Mouse (Mus musculus): ENCODE measurements around the gene Cenpc1.

Gene Cenpc1

DNA sequence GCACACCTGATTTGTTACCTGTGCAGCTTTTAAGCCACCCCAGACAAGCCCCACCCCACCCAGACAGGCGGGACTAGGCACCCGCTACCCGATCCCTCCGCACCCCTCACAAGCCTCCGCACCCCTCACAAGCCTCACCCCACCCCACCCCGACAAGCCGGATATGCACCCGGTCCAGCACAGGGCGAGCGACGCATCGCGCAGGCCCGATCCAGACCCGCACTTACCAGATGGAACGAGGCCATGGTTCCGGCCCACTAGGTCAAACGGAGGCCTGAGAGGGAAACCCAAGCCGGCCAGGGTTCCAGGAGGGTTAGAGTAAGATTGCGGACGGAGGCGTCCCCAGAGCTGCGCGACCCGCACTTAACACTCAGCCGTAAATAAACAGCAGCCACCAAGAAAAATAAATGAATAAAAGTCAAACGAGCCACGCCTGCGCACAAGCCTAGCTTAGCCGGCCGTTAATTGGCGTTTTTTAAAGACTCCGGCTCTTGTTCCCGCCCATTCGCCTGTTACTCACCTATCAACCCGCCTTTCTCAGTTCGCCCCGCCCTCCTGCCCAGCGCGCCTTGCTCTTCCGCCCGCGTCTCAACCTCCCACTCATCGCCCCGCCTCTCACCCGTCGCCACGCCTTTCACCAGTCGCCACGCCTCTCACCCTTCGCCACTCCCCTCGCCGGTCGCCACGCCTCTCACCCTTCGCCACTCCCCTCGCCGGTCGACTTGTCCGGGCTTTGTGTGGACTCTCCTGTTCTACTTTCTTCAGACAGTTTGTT, at the start of gene Cenpc1:
Gene Cenpc1, minus strand, starts transcription at position 483 of the 775 bp plus-strand sequence.
- DNase-seq: peak; percentile 99

DNA sequence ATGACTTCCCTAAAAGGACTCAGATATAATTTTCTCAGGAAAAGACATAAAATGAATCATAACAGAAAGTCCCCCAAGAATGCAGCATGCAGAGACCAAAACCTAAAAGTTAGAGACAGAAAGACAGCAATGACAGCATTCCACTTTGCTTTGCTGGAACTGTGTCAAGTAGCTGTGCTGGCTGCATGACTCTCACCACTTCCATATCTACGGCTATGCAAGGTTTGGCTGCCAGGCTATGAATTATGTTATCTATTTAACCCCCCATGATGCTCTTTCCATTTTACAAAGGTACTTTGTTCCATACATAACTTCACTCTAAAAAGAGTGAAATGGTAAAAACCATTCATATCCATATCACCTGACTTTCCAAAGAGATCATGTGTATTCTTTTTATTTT, 48.6 kb upstream of the Cenpc1 start:
- DNase-seq: no peak

DNA sequence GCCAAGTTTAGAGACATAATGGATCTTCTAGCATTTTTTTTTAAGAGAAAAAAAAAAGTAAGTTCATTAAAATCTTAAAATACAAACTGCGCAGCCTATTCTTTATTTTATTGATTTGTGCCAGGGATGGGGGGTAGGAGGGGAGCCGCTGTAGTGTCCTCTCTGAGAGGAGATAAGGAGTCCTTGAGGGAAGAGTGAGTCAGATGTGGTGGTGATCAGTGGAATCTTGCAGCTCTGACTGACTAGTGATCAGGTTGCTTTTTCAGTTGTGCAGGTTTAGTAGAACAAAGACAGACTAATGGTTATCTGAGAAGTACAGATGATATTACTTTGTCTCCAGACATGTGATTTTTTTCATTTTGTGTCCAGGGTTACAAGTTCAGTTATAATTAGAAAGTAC, 47.7 kb upstream of the Cenpc1 start:
- no peak for DNase-seq

DNA sequence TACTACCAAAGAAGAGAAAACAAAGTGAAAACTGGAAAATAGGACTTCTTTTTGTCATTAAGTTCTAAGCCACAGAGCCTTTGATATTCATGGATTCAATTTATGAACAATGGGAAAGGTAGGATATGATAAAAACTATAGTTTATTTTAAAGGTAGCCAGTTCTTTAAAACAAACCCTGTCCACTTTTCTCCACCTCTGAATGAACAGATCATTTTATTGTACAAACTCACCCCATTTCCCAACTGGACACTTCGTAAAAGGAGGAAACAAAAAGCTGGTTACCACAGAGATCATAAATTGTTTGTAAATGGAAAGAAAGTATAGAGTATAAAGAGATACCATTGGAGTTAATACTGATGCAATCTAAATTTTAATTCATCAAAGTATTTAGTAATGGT, 45.7 kb upstream of the Cenpc1 start:
- DNase-seq: no peak

DNA sequence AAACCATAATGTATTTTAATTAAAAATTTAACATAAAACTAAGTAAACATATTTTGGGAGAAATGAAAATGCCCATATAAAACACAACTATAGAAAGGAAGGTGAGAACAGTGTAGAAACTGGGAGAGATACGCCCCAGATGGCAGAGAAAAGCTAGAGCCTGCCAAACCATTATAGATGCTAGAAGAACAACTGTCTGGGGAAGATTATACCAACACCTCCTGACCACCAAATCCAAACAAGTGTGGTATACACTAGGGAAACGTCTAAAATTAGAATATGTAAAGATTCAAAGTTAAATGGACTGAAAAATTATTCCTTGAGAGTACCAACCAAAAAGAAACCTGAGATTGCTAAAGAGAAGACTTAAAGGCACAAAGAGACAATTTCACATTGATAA, 41.2 kb upstream of the Cenpc1 start:
- no peak for DNase-seq

DNA sequence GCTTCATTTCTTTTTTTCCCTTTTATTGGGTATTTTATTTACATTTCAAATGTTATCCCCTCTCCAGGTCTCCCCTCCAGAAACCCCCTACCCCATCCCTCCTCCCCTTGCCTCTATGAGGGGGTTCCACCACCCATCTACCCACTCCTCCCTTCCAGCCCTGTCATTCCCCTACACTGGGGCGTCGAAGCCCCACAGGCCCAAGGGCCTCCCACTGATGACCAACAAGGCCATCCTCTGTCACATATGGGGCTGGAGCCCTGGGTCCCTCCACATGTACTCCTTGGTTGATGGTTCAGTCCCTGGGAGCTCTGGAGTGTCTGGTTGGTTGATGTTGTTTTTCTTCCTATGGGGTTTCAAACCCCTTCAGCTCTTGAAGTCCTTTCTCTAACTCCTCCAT, 36.8 kb upstream of the Cenpc1 start:
- DNase-seq: no peak

DNA sequence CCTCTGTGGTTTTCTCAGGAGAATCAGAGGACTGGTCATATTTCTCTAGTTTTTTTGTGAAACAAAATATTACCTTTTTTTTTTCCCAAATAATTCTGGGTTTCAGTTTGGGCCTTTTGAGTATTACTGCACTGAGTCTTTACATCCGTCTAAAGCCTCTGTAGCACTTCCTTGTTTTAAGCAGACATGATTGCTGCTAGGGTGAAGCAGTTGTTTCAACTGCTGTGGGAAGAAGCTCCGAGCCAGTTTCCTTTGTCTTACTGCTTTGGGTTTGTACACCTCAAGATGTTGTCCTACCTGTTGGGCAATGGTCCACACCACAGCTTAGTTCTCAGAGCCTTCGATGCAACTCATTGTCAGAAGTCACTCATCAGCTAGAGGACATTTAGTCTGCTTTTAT, 35.2 kb upstream of the Cenpc1 start:
- no peak for DNase-seq

DNA sequence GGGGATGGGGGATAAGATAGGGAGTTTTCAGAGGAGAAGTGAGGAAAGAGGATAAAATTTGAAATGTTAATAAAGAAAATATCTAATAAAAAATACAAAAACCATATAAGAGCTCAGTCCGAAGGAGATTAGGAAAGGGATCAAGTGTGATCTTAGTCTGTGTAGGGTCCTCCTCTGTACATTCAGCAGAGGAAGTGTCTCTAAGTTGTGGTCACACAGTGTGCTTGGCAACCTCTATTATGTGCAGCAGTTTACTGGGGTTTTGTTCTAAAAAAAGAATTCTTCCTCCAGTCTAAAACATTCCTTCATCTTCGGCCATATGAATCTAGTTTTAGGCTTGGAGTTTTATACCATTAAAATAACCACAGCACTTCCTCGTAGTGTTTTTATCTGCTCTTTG, 33.6 kb upstream of the Cenpc1 start:
- no peak for DNase-seq

DNA sequence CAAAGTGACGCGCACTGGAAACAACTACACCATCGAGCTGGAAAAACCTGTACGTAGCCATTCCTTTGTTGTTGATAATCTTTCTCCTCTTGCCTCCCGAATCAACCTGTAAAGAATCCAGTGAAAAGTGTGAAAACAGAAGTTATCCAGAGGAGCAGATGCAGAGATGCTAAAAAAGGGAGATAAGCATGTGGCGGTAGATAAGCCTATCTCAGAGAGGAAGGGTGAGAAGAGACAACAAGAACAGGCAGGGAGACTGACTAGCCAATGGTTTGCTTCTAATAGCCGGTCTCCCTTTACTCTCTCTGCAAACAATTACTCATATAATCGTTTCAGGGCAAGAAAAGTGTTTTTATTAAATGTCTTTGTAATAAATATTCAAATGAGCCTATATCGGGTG, 29.4 kb upstream of the Cenpc1 start:
- DNase-seq: no peak

DNA sequence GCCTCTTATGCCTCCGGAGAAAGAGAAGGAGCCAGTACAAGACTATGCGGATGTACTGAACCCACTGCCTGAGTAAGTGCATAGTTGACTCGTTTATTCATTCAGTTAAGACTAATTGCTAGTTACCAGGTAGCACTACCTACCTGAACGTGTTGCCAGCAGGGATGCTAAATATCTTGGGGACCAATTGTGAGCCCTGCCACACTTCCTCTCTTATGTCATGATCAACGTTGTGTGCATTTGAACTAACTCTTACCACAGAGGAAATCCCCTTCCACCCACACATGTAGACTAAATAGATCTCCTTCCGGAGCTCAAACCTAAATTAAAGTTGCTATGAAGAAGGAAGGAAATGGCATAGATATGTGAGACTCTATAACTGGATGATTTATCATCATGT, 21.4 kb upstream of the Cenpc1 start:
- no peak for DNase-seq

DNA sequence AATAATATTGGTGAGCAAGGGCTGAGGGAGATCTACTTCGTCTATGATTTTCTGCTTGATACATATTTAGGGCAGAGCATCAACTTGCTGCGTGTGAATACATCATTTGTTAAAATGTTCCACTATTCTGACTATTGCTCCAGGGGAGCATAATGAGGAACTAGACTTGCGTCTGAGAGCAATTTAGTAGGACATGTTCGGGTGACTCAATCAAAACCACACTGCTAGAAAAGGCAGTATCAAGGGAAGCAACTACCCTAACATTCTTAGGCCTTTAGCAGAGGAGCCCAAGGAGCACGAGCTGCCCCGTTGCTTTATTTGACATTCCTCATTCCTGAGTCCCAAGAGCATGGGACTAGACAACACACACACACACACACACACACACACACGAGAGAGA, 19.6 kb upstream of the Cenpc1 start:
- DNase-seq: no peak

DNA sequence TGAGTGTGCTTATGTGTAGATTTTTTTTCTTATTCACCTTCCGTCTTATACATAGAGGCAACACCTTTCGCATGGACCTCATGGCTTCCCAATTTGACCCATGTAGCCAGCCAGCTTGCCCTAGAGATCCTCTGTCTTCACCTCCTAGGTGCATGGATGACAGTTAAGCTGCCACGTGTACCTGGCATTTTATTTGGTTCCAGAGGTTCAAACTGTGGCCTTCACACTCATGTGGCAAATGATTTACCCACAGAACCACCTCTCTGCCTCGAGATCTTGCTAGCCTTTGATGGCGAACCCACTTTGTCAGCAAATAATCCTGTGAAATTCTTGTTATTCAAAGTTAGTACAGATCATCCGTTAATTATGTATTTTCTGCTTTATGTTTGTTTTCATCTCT, 18.6 kb upstream of the Cenpc1 start:
- no peak for DNase-seq

DNA sequence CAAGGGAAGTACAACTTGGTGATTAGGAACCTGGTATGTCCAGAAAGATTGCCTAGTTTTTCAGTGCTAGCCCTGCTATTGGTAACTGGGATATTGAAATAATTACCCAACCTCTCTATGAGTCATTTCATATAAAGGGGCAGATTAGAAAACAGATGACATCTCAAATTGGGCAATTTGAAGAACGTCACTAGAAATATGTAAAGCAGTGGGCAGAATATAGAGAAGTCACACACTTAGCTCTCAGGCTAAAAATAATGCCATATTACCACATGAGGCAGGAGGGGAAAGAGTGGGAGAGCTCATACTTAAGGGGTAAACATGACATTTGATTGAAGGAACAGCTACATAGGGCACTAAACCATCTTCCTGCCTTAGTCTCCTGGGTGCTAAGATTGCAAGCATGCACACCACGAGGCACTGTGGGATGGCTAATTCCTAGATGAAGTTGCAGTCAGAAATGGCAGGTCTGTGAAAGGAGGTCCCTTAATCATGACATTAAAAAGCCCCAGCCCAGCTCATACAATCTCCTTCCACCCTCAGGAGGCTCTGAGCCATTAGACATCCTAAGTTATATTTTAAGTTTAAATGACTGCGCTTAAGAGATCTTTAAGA, 13.4 kb upstream of the Cenpc1 start:
- DNase-seq: no peak

DNA sequence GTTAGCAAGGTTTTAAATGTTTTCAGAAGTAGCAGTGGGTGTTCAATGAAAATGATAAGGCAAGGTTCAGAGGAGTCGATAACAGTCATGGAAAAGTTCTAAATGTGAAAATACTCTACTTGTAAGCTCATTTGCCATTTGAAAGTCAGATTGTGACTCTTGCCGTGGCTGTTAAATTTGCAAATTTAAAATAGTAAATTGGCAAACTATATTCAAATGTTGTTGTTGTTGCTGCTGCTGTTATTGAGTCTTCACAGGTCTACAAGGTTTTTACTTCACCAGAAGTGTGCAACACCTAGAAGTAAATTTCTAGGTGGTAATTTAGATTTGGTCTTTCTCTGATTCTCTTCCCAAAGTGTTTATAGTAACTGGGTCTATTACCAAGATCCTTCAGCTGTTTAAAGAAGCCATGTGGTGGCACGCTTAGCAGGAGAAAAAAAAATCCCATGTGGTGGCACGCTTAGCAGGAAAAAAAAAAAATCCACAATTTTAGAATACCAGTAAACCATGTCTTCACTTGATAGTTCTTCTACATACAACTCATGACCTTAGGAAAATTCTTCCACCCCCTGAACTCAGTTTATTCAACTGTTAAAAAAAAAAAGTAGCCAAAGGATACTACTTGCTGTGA, 7.5 kb upstream of the Cenpc1 start:
- no peak for DNase-seq

DNA sequence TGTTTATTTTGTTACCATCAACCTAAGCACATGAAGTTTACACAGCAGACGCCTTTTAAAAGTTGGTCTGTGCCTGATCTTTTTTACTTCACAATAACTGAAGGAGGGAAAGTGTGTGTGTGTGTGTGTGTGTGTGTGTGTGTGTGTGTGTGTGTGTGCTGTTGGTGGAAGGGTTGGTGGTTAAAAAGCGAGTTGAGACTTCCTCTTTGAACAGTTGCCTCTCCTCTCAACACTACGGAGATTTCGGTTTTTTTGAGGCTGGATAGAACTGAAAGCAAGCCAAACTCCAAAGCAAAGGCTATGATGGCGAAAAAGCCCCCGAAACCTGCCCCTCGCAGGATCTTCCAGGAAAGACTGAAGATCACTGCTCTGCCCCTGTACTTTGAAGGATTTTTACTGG, 6.2 kb upstream of the Cenpc1 start, which contains the start of gene Stap1:
Gene Stap1, plus strand, starts transcription at position 209 of the 400 bp plus-strand sequence.
- no peak for DNase-seq

DNA sequence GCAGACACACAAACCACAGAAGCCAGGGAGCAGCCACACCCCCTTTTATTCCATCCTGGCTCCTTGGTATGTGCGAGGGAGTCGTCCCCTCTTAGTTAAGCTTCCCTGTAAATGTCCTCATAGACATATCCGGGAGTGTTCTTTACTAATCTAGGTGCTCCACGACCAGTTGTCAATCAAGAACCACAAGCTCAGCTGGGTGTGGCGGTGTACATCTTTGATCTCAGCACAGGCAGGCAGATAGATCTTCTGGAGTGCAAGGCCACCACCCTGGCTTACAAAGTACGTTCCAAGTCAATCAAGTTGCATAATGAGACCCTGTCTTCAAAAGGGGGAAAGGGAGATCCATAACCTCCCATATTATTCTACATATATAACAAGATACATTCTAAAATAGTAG, 3.7 kb upstream of the Cenpc1 start:
- no peak for DNase-seq

DNA sequence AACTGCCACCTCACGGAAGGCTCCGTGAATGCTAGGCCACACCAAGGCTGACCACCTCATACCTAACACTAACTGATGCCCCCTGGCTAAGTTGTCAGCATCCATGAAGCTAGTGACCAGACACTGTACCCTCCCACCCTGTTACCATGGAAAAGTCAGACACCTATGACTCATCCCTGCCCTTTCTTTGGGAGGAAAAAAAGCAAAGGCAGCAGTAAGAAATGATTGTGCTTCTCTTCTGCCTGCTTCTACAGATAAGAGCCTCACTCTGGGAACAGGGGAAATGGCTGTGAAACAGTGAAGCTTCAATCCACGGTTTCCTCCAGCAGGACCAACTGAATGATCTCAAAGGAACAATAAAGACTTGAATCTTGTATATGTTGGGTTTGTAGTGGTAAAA, 3.1 kb upstream of the Cenpc1 start:
- no peak for DNase-seq

DNA sequence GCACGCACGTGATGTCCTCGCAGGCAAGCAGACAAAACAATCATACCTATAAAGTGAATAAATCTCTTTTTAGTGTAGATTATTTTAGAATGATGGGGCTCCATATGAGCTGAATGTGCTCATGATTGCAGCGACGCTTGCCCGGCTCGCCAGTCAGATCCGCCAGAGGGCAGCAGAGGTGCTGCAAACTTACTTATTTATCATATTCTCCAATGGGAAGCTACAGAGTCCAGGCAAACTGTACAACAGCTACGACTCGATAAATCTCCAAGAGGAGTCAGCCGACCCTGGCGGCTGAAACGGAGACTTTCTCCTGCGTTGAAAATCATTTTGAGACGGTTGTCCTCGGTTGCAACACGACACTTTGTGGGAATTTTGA, 1.2 kb upstream of the Cenpc1 start:
- DNase-seq: peak; percentile 92

DNA sequence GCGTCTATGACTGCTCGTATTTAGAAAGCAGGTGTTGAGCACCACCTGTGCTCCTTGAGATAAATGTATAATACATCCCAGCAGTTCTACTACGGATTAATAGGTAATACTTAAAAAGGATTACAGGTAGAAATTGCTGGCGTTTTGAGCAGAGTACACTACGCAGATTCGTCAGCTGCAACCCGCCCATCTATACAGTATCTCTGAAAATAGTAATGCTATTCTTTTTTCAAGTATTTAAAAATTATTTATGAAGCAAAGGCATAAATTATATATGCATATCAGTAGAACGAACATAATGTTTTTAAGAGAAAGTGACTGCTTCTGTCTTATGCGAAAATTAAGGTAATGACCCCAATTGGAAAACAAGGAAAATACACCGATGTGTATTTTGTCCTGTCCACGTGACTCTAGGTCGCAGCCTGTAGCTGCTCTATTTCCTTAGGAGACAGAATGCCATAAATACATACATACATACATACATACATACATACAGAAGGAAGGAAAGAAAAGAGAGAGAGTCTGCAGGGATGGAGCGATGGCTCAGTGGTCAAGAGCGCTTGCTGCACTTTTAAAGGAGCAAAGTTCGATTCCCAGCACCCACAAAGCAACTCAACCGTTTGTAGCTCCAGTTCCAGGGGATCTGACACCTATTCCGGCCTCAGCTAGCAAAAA, 630 bp upstream of the Cenpc1 start:
- DNase-seq: no peak

DNA sequence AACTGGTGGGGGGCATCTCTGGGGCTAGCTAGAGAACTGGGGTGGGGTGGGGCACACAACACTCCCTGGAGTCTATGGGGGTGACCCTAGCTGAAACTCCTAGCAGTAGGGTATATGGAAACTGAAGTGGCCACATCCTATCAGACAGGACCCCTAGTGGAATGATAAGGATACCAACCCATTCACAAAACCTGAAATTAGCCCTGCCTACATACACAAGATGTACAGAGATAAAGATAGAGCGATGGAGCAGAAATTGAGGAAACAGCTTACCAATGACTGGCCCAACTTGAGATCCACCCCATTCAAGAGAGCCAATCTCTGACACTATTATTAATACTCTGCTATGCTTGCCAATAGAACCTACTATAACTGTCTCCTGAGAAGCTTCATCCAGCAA, 1.9 kb downstream of the Cenpc1 start:
- no peak for DNase-seq

DNA sequence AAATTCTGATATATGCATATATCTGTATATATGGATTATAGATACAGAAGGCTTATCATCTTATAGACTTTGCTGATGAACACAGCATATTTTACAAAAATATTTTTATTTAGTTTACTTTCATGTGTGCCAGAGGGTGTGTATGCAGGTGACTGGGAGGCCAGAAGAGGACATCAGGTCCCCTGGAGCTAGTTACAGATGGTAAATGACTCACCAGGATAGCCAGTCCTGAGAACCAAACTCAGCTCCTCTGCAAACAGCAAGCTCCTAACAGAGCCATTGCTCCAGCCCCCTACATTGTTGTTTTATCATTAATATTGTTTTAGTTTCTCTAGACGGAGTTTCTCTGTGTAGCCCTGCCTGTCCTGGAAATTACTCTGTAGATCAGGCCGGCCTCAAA, 35.6 kb downstream of the Cenpc1 start:
- no peak for DNase-seq

DNA sequence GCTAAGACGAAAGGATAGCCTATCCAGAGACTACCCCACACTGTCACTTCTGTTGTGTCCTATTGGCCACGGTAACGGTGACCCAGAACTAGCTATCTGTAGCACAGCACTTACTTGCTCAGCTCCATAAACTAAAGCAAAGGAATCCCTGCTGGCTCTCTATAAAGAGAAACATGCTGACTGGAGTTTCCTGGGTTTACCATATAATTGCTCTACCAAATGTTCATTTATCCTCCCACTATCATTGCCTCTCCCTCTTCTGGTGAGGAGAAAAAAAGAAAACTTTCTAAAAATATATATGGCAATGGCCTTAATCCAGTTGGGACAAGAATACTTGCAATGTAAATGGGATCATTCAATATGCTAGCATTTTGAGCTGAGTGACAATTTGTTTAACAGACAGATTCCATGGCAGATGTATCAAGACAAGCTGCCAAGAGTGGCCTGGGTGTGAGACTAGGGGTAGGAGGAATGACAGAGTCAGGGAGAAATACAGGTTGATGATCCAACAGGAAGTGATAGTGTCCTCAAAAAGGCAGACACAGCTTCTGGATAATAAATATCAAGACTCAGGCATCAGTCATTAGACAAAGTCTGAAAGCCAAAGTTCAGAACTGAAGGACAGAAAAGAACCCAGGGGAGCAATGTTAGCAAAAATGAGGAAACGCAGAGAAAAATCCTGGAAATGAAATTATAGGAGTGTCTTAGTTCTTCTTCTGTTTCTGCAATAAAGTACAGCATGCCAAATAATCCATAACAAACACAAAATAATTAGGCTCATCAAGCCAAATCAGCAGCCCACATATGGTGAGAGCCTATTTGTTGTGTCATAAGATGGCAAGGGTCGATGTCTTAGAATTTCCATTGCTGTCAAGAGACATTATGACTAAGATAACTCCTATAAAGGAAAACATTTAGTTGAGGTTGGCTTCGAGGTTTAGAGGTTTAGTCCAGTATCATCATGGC, 68.6 kb downstream of the Cenpc1 start:
- no peak for DNase-seq

DNA sequence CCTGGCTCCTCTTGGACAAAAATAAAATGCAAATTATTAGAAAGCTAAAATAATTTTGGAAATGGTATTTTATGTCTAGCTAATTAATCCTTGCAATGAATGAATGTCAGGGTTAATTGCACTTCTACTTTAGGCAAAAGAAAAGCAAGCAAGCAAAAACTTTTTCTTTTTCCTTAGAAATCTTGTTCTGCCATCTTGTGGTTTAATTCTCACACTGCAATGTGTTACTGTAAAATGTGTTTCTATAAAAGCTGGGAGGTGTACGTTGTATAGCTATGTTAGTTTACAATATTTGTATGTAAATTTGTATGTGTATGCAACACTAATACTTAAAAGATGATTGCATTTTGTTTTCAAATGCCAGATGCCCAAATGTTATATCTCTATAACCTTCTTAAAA, 70.8 kb downstream of the Cenpc1 start:
- no peak for DNase-seq
